Mouse (Mus musculus) right cerebral cortex, postnatal 10 days (tissue): ENCODE measurements around the gene Zmym6.
"Not testable (repeated sequence)": the region's sequence is repeated elsewhere in the genome, so short reads cannot be mapped to it uniquely, and the experiment has no call there.

Experiments used
- DNase-seq, 2 experiments: peaks; one replicate each; pipeline ENCODE4 v3.0.0; 2021; ENCODE audit warnings: low spot score in 2 of 2

Zmym6 gene

GRCm38 (mm10) chr4:127076875-127077548, at the start of gene Zmym6:
Gene Zmym6 (plus strand): TSS chr4:127077383.
- peak; percentile 97 to 98 for DNase-seq

- no peak for DNase-seq
Measured at GRCm38 (mm10) chr4:127037158-127037557, 40.0 kb upstream of the Zmym6 start.

DNA sequence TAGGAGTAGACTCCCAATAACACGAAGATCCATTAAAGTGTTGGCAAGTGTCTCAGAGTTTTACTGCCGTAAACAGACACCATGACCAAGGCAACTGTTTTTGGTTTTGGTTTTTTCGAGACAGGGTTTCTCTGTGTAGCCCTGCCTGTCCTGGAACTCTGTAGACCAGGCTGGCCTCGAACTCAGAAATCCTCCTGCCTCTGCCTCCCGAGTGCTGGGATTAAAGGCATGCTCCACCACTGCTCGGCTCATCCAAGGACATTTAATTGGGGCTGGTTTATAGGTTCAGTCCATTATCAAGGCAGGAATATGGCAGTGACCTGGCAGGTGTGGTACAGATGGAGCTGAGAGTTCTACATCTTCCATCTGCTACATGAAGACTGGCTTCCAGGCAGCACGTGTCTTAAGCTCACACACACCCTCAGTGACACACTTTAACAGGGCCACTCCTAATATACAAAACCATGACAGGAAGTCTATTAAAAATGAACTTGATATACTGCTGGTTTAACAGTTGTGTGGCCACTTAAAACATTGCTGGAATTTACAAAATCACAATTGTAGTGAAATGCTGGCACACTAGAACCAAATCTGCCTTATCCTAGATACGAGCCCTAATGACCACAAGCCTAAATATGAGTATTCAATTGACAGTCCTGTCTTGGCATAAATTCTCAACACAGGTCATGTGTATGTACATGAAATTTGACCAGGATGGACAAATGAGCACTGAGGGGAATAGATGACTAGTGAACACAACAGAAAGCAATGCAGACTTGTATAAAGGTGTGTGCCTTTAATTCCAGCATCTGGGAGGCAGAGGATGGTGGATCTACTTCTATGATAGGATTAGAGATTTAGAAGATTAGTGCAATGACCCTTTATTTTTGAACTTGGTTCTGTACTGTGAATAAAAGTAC, 39.0 kb upstream of the Zmym6 start:
- DNase-seq = no peak

DNA sequence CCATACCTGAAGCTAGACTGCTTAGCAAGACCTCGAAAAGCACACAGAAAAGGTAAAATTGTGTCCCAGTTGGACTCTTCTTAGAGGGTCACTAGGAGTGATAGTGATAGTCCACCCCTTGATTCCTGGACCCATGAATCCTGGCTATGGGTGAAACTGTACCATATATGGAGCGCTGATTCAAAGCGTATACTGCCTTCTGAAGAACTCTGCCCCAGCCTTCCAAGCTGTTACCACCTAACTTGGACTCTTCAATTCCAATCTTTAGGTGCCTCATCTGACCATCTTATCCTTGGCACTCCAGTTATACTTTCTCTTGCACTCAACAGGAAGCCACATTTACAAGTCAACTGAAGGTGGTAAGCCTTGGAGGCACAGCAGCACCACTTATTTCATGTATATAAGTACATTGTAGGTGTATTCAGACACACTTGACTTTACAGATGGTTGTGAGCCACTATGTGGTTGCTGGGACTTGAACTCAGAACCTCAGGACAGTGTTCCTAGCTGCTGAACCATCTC, 38.3 kb upstream of the Zmym6 start:
- DNase-seq = no peak

GRCm38 (mm10) chr4:127039871-127040483, 37.2 kb upstream of the Zmym6 start:
- DNase-seq = no peak

DNA sequence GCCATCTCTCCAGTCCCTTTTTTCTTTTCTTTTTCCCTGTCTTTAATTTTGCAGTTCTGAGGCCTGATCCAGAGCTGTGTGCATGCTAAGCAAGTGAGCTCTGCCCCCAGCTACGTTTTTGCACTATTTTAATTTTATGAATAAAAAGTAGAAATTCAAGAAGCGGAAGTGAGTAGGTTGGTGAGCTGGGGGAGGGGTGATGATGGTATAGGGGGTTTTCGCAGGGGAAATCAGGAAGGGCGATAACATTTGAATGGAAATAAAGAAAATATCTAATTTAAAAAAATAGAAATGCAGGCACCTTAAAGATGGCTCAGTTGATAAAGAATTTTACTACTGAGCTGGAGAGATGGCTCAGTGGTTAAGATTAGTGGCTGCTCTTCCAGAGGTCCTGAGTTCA, 33.6 kb upstream of the Zmym6 start:
- DNase-seq = no peak

DNA sequence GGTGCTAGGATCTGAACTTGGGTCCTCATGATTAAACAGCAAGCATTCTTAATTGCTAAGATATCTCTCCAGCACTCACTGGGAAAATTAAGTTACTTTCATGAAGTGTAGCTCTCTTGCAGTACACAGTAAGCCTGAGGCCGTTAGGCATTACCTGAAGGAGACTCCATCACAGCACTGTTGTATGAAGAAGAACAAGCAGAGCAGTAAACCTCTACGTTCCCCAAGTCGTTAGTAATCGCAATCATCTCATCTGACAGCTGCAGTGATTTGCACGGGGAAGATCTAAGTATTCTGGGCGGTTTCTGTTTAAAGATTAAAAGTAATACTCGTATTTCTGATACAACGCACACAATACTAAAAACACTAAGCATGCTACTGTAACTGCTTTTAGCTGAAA, 26.1 kb upstream of the Zmym6 start:
- no peak for DNase-seq

DNA sequence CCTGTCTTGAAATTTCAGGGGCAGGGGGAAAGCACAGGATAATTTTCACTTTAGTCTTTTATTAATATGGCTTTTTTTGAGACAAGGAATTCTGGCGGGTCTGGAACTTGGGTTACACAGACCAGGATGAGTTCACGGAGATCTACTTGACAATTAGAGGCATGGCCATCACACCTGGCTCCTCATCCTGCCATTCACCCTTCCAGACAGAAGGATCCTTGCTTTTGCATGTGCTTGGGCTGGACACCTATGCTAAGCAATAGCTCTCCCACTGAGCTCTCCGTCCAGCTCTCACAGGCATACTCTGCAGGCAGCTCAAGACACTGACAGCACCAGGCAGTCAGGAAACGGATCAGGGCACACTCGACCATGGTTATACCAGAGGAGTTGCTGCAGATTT, 24.1 kb upstream of the Zmym6 start:
- no peak for DNase-seq

- no peak for DNase-seq
Measured at GRCm38 (mm10) chr4:127054522-127055198, 22.5 kb upstream of the Zmym6 start.

DNA sequence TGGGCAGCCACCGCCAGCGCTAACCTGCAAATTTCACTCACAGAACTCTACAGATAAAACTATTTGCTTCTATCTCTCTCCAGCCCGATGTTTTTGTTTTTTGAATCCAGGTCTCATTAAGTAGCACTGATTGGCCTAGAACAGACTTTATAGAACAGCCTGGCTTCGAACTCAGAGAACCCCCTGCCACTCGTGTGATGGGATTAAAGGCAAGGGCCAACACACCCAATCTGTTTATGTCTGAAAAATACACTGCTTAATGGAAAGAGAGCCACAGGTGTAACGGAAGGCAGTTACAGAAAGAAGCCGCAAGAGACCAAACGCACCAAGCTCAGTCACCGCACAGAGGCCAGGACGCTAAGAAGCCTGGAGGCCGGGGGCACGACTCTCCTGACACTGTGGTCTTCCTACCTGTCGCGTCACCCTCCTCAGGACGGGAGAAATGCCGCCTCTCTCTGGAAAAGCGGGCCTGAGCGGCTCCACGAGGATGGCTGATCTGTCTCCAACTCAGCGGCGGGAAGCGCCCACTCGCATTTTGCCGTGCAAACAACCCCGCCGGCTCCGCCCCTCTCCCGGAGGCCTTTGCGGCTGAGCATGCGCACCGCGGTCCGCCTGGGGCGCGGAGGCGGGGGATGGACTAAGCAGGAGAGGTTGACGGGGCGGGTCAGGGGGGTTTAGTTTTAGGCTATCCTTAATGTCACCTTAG, 16.4 kb upstream of the Zmym6 start, which contains the start of gene Zmym1:
Zmym1 (minus strand) TSS at position 568 of the 706 bp plus-strand sequence.
- peak; percentile 90 to 93 for DNase-seq

DNA sequence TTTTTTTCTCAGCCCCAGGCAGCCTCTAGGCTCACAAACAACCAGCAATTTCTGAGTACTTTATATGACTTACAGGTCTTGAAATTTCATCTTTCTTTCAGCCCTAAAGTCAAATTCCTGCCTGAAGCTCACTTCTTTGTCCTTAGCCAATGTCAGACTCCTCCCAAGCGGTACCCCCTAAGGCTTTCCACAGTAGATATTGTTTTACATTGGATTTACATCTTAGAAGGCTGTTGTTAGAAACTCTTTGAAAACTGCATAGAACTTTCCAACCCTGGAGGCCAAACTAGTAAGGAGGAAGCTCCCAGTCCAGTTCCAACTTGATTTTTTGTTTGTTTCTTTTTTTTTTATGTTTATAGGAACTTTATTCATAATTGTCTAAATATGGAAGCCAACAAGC, 13.1 kb upstream of the Zmym6 start:
- DNase-seq = no peak

DNA sequence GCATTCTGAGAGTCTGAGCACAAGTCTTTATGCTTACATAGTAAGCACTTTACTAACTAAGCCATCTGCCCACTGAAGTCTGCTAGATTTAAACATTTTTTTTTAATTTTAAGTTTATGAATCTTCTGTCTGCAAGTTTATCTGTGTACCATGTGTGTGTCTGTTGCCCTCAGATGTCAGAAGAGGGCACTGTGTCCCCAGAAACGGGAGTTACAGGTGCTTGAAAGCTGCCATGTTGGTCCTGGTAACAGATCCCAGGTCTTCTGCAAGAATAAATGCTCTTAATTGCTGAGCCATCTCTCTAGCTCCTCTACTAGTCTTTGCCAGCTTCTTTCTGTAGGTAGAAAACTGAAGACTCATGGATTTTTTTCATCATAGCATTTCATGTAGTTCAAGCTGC, 2.3 kb upstream of the Zmym6 start:
- DNase-seq = no peak

- no peak for DNase-seq
Measured at GRCm38 (mm10) chr4:127080806-127081205, 3.6 kb downstream of the Zmym6 start.

DNA sequence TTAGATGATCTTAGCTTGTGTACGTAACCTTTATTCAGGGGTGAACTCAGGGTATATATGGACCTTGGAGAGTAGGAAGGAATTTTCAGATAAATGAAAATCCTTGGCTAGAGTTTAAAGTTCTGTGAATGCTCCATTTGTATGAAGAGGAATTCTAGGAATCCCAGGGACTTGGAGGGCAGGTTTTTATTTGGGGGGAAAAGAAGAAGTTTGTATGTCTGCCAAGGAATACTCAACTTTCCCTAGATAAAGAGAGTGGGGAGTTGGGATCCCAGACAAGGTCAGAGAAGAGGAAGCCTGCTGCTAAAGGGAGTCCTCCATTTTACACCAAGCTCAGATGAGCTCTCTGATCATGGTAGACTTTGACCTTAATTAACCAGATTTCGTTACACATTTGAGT, 5.9 kb downstream of the Zmym6 start:
- DNase-seq = no peak

DNA sequence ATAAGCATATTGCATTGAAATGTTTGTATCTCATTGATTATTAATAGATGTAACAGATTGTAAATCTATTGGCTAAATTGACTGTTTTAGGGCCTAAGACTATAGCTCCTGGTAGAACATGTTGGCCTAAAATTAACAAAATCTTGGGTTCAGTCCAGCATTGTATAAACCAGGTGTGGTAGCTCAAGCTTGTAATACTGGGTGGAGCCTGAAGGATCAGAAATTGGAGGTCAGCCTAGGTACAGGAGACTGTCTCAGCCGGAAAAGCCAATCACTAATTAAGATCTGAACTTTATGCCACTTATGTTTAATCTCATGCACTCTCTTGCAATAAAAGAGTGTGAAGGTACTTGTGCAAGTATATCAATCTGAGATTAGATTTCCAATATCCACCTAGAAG, 8.6 kb downstream of the Zmym6 start:
- no peak for DNase-seq

- no peak for DNase-seq
Measured at GRCm38 (mm10) chr4:127091188-127091587, 14.0 kb downstream of the Zmym6 start.

- DNase-seq = no peak
Measured at GRCm38 (mm10) chr4:127095090-127095489, 17.9 kb downstream of the Zmym6 start.

DNA sequence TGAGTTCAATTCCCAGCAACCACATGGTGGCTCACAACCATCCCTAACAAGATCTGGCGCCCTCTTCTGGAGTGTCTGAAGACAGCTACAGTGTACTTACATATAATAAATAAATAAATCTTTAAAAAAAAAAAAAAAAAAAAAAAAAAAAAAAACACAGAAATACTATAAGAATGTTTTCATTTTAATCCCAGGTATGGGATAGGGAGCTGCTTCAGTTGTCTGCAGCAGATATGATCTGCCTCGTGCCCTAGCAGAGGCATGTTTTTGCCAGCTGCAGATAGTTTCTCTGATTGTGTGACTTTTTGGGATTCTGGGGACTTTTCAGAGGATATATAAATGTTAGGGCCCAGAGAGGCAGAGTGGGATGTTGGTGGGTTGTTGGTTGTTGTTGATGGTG, 22.4 kb downstream of the Zmym6 start:
- DNase-seq = not testable (repeated sequence)

GRCm38 (mm10) chr4:127107566-127107965, 30.4 kb downstream of the Zmym6 start:
- DNase-seq = no peak

GRCm38 (mm10) chr4:127110570-127110969, 33.4 kb downstream of the Zmym6 start:
- DNase-seq = no peak

DNA sequence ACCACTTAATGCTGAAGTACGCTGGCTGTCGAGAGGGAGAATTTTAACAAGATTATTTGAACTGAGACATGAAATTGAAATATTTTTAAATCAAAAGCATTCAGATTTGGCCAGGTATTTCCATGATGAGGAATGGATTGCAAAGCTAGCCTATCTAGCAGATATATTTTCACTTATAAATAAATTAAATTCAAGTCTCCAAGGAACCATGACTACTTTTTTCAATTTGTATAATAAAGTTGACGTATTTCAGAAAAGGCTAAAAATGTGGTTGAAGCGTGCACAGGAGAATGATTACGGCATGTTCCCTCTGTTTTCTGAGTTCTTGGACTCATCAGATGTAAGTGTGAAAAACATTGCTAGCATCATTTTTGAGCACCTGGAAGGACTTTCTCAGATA, 46.2 kb downstream of the Zmym6 start, which contains the start of gene Tmem35b:
Tmem35b (plus strand) TSS at position 301 of the 400 bp plus-strand sequence.
- no peak for DNase-seq
